Mouse (Mus musculus) megakaryocyte, adult 5-6 weeks (primary cell): Measurements from ENCODE around the gene Mettl17. TPM values are rescaled to one million over a fixed set of nuclear protein-coding genes. Genes with fewer than 3 reads are reported as not detected.
"Not testable (repeated sequence)": the region's sequence is repeated elsewhere in the genome, so short reads cannot be mapped to it uniquely, and the experiment has no call there.

Experiments used
- ATAC-seq: 2 replicates; pipeline ENCODE4 v1.8.0; 2016; ENCODE audit warnings: mild to moderate bottlenecking, inconsistent platforms; ENCODE audit not compliant: poor library complexity, severe bottlenecking
- total RNA-seq, 2 experiments: library from RNA; stranded (forward) in 1 of 2; stranded (reverse) in 1 of 2; fragments of 153-499, 151-499 nt in 1 of 2; fragments of 221-1000, 200-1000 nt in 1 of 2; gene quantifications; 2 replicates each; pipeline versions ENCODE4 v1.2.3 to v1.2.4; 2015 to 2017

Mettl17 gene
- total RNA-seq (2015) (6.2 and 11.7 TPM in 2 replicates), total RNA-seq (2017) (6.3 and 11.1 TPM in 2 replicates)

GRCm38 (mm10) chr14:51884598-51885331 lies at the start of gene Mettl17:
TSS of gene Mettl17 (plus strand) at chr14:51884842.
- ATAC-seq: peak; percentile 95

- ATAC-seq: not testable (repeated sequence)
Observed at GRCm38 (mm10) chr14:51838480-51838879, 46.2 kb upstream of the Mettl17 start.

GRCm38 (mm10) chr14:51842250-51842649 lies 42.4 kb upstream of the Mettl17 start:
- ATAC-seq: no peak

GRCm38 (mm10) chr14:51842781-51843180 lies 41.9 kb upstream of the Mettl17 start:
- no peak for ATAC-seq

- ATAC-seq: 0 out of 2 replicates have a peak, but pooled peaks have one; percentile 52
Observed at GRCm38 (mm10) chr14:51843882-51844281, 40.8 kb upstream of the Mettl17 start.

- no peak for ATAC-seq
Observed at GRCm38 (mm10) chr14:51846566-51846965, 38.1 kb upstream of the Mettl17 start.

GRCm38 (mm10) chr14:51851006-51851405 lies 33.6 kb upstream of the Mettl17 start:
- peak; percentile 63 for ATAC-seq

- no peak for ATAC-seq
Observed at GRCm38 (mm10) chr14:51853399-51853798, 31.2 kb upstream of the Mettl17 start, which contains the start of gene Ear6. TSS of gene Ear6 (plus strand) at chr14:51853699.

GRCm38 (mm10) chr14:51855280-51855679 lies 29.4 kb upstream of the Mettl17 start:
- ATAC-seq: peak; percentile 57

- ATAC-seq: 0 out of 2 replicates have a peak, but pooled peaks have one; percentile 40
Observed at GRCm38 (mm10) chr14:51863603-51864002, 21.0 kb upstream of the Mettl17 start.

GRCm38 (mm10) chr14:51870756-51871155 lies 13.9 kb upstream of the Mettl17 start:
- no peak for ATAC-seq

GRCm38 (mm10) chr14:51871741-51872140 lies 12.9 kb upstream of the Mettl17 start:
- no peak for ATAC-seq

GRCm38 (mm10) chr14:51877517-51877916 lies 7.1 kb upstream of the Mettl17 start:
- no peak for ATAC-seq

- peak; percentile 66 for ATAC-seq
Observed at GRCm38 (mm10) chr14:51883527-51884030, 1.1 kb upstream of the Mettl17 start.

GRCm38 (mm10) chr14:51884031-51884544 lies 554 bp upstream of the Mettl17 start:
- no peak for ATAC-seq

- no peak for ATAC-seq
Observed at GRCm38 (mm10) chr14:51886051-51886450, 1.4 kb downstream of the Mettl17 start.

GRCm38 (mm10) chr14:51889833-51890232 lies 5.2 kb downstream of the Mettl17 start:
- no peak for ATAC-seq

- no peak for ATAC-seq
Observed at GRCm38 (mm10) chr14:51892191-51892939, 7.7 kb downstream of the Mettl17 start, which contains the start of gene Slc39a2. TSS of gene Slc39a2 (plus strand) at chr14:51892889.

- no peak for ATAC-seq
Observed at GRCm38 (mm10) chr14:51893094-51893794, 8.6 kb downstream of the Mettl17 start.

- ATAC-seq: no peak
Observed at GRCm38 (mm10) chr14:51893809-51894208, 9.2 kb downstream of the Mettl17 start.

- ATAC-seq: no peak
Observed at GRCm38 (mm10) chr14:51895071-51895470, 10.4 kb downstream of the Mettl17 start.
